Mouse (Mus musculus): ENCODE data around the gene Vps53.

DNA sequence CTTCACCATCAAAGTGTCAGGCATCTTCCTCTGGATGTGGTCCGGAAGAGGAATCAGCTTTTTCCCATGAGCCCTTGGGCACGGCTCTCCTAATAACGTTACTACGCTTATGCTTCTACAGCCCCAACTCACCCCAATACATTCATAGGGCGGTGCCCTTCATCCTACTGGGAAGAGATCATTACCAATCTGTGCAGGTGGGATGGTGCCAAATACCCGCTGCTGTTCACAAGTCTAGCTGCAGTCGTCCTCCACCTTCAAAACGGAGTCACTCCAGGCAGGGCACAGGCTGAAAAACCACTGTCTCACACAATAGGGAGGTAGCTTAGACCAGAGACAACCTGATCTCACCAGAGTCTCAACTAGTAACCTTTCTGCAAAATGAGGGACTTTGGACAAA is 144.3 kb downstream of the Vps53 start:
- TF ChIP-seq POLR2A (IDR thresholded peaks at IDR 0.05; ENCODE audit: borderline replicate concordance, extremely low read depth, insufficient read depth, insufficient read length, poor library complexity, severe bottlenecking), result no peak
- TF ChIP-seq CTCF (IDR thresholded peaks at IDR 0.05; ENCODE audit: borderline replicate concordance, extremely low read depth, insufficient read depth, insufficient read length), result no peak

Measured in brain, embryonic 14.5 days (tissue).